Mouse (Mus musculus) MEL (cell line): ENCODE results near the gene Nmrk1. TPM values are rescaled to one million over a fixed set of nuclear protein-coding genes. Genes with fewer than 3 reads are reported as not detected.

Source experiments
- DNase-seq: peaks from one replicate; pipeline ENCODE4 v3.0.0; 2011; ENCODE audit warnings: low read depth, low spot score
- H3K27ac ChIP-seq: 2 replicates; pipeline ENCODE4 v1.5.1; 2012; ENCODE audit warnings: low read depth, mild to moderate bottlenecking, control low read depth, low read length, moderate library complexity; ENCODE audit not compliant: control insufficient read depth
- H3K27me3 ChIP-seq, 2 experiments: fragments of 150-350 bp in 1 of 2; sonication (generic) in 1 of 2; 2 replicates each; pipeline ENCODE4 v1.6.1; 2012; ENCODE audit warnings: low read length in 2 of 2, mild to moderate bottlenecking in 2 of 2, improper control_type of control experiment in 1 of 2, moderate library complexity in 1 of 2; ENCODE audit not compliant: insufficient read depth in 2 of 2, control insufficient read depth in 1 of 2
- H3K36me3 ChIP-seq, 2 experiments: 2 replicates each; pipeline ENCODE4 v1.6.1; 2012 to 2014; ENCODE audit warnings: low read length in 2 of 2, improper control_type of control experiment in 1 of 2, inconsistent platforms in 1 of 2, mild to moderate bottlenecking in 1 of 2; ENCODE audit not compliant: insufficient read depth in 2 of 2, control insufficient read depth in 1 of 2
- H3K4me1 ChIP-seq, 2 experiments: fragments of 150-350 bp in 1 of 2; sonication (generic) in 1 of 2; 2 replicates each; pipeline ENCODE4 v1.6.1; 2012; ENCODE audit warnings: low read length in 2 of 2, improper control_type of control experiment in 1 of 2, mild to moderate bottlenecking in 1 of 2; ENCODE audit not compliant: insufficient read depth in 2 of 2, control insufficient read depth in 1 of 2
- H3K4me3 ChIP-seq, 2 experiments: fragments of 150-350 bp in 1 of 2; sonication (generic) in 1 of 2; 2 replicates each; pipeline ENCODE4 v1.5.1; 2012; ENCODE audit warnings: low read depth in 2 of 2, low read length in 2 of 2, mild to moderate bottlenecking in 2 of 2, moderate library complexity in 2 of 2, control low read depth in 1 of 2, improper control_type of control experiment in 1 of 2; ENCODE audit not compliant: control insufficient read depth in 1 of 2, insufficient read depth in 1 of 2
- H3K79me2 ChIP-seq: 2 replicates; pipeline ENCODE4 v1.6.1; 2012; ENCODE audit warnings: mild to moderate bottlenecking, low read length, moderate library complexity; ENCODE audit not compliant: control insufficient read depth, poor library complexity, insufficient read depth
- H3K9ac ChIP-seq: 2 replicates; pipeline ENCODE4 v1.6.1; 2012; ENCODE audit warnings: low read depth, mild to moderate bottlenecking, control low read depth, low read length, moderate library complexity; ENCODE audit not compliant: control insufficient read depth, poor library complexity, severe bottlenecking
- H3K9me3 ChIP-seq: fragments of 150-350 bp; sonication (generic); replicated peaks from 2 replicates; pipeline ENCODE4 v1.6.1; 2012; ENCODE audit warnings: mild to moderate bottlenecking, low read length, improper control_type of control experiment, moderate library complexity; ENCODE audit not compliant: insufficient read depth
- ELF1 ChIP-seq: IDR thresholded peaks from 2 replicates; pipeline ENCODE4 v1.6.1; 2014; ENCODE audit warnings: low read depth, mild to moderate bottlenecking, inconsistent platforms, low read length, improper control_type of control experiment, moderate library complexity
- EP300 ChIP-seq, 2 experiments: IDR thresholded peaks; 2 replicates each; pipeline ENCODE4 v1.6.1; 2011; ENCODE audit warnings: improper control_type of control experiment in 2 of 2, low read length in 2 of 2, low read depth in 1 of 2, mild to moderate bottlenecking in 1 of 2
- ETS1 ChIP-seq: IDR thresholded peaks from 2 replicates; pipeline ENCODE4 v1.6.1; 2012; ENCODE audit warnings: low read depth, mild to moderate bottlenecking, inconsistent platforms, low read length, improper control_type of control experiment, moderate library complexity
- GABPA ChIP-seq: IDR thresholded peaks from 2 replicates; pipeline ENCODE4 v1.6.1; 2012; ENCODE audit warnings: low read depth, mild to moderate bottlenecking, inconsistent platforms, low read length, improper control_type of control experiment, moderate library complexity
- GATA1 ChIP-seq: IDR thresholded peaks from 2 replicates; pipeline ENCODE4 v1.6.1; 2011; ENCODE audit warnings: low read depth, low read length, improper control_type of control experiment
- MAZ ChIP-seq: IDR thresholded peaks from 2 replicates; pipeline ENCODE4 v1.6.1; 2012; ENCODE audit warnings: low read depth, mild to moderate bottlenecking, inconsistent platforms, low read length, improper control_type of control experiment
- MYC ChIP-seq: IDR thresholded peaks from 2 replicates; pipeline ENCODE4 v1.6.1; 2011; ENCODE audit warnings: low read depth, mild to moderate bottlenecking, low read length, improper control_type of control experiment, moderate library complexity
- NELFE ChIP-seq: IDR thresholded peaks from 2 replicates; pipeline ENCODE4 v1.6.1; 2011; ENCODE audit warnings: low read depth, low read length, improper control_type of control experiment
- POLR2AphosphoS5 ChIP-seq: IDR thresholded peaks from 2 replicates; pipeline ENCODE4 v1.6.1; 2012; ENCODE audit warnings: low read depth, borderline replicate concordance, mild to moderate bottlenecking, inconsistent platforms, low read length, moderate library complexity, mixed read lengths
- RAD21 ChIP-seq: IDR thresholded peaks from 2 replicates; pipeline ENCODE4 v1.6.1; 2011; ENCODE audit warnings: mild to moderate bottlenecking, low read depth, low read length, improper control_type of control experiment
- ZKSCAN1 ChIP-seq: IDR thresholded peaks from 2 replicates; pipeline ENCODE4 v1.6.1; 2012; ENCODE audit warnings: low read depth, mild to moderate bottlenecking, inconsistent platforms, low read length, improper control_type of control experiment, moderate library complexity
- ZNF384 ChIP-seq: IDR thresholded peaks from 2 replicates; pipeline ENCODE4 v1.6.1; 2012; ENCODE audit warnings: low read depth, mild to moderate bottlenecking, inconsistent platforms, low read length, improper control_type of control experiment
- polyA plus RNA-seq, 2 experiments: library from polyadenylated mRNA; stranded (reverse) in 1 of 2; unstranded in 1 of 2; fragments of >175 nt in 1 of 2; fragments of >200 nt in 1 of 2; gene quantifications; 2 replicates each; pipeline versions ENCODE4 v1.2.1 to v1.2.4; 2012; ENCODE audit warnings: low replicate concordance in 2 of 2, low read depth in 1 of 2; ENCODE audit not compliant: insufficient read length in 2 of 2, insufficient read depth in 1 of 2, missing spikeins in 1 of 2
- total RNA-seq: library from RNA; depleted of rRNA; stranded (reverse); fragments of 300-350 nt; gene quantifications from 2 replicates; pipeline ENCODE4 v1.2.3, GENCODE M21; 2012

Nmrk1 gene
- total and polyA plus RNA-seq, 3 experiments = 18.5 to 22.5 TPM; not detected in 1

DNA sequence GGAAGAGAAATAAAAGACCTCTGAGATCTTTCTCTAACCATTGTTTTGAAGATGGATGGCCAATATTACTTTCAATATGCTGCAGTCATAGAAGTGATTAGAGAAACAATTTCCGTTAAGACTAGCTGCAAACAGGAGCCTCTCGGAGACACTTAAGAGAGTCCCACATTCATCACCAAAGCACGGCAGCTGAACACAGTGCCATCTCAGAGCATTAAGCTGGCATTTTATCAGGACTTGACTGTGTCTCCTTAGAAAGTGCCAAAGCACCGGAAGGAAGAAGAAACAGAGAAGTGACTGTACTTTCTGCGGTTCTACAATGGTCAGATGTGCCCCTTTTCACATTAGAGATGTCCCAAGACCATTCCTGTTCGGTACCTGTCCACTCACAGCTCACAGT lies 34.0 kb upstream of the Nmrk1 start:
- Histone ChIP-seq H3K27ac (peak overlapping the region; percentile 23), H3K9ac (no peak overlapping the region), H3K4me1 (peaks cover 10 to 14% of the 10 kb centered on the region in 2 experiments; a peak in 2 of 4 replicates), H3K27me3 (no peaks in the 10 kb centered on the region), H3K9me3 (no peaks in the 10 kb centered on the region), H3K4me3 (no peak overlapping the region), H3K79me2 (0 out of 2 replicates have a peak, but pooled peaks cover 3% of the 10 kb centered on the region), H3K36me3 (peaks cover 6 to 18% of the 10 kb centered on the region in 2 experiments)
- TF ChIP-seq ELF1 = no peak
- no peak for DNase-seq

DNA sequence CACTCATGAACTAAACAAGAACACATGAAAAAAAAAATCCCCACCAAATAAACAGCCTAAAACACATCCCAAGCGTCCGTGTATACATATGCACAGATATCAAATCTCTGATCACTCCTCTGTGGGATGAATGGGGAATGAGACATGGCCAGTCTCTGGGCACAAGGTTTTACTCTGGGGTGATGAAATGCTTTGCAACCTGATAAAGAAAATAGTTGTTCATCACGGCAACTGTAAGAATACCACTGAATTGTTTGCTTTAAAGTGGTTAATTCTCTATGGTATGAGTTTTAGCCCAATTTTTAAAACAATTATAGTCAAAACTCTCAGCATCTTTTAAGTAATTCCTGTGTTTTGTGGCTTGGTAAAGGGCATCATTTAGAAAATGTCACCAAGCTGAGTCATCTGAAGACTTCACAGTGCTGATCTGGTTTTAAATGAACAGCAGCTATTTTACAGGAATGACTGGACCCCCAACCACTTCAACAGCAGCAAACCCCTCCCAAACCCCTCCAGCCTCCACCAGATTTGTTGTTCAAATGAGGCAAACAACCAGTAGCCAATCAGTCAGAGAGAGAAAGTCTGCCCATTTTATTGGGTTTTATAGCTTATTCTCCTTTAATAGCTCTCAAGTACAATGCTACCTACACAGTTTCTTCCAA lies 33.4 kb upstream of the Nmrk1 start:
- Histone ChIP-seq H3K9ac (peak overlapping the region; percentile 19; the same call in 1 of the 2 replicates), H3K27me3 (no peaks in the 10 kb centered on the region), H3K79me2 (0 out of 2 replicates have a peak, but pooled peaks cover 3% of the 10 kb centered on the region), H3K27ac (peak overlapping the region; percentile 43), H3K4me3 (no peak overlapping the region), H3K4me1 (peaks cover 10 to 14% of the 10 kb centered on the region in 2 experiments; a peak in 2 of 4 replicates)
- peak; percentile 12 for DNase-seq
- no peak for TF ChIP-seq ZNF384
- no peak for TF ChIP-seq NELFE
- no peak for TF ChIP-seq RAD21
- TF ChIP-seq GATA1 = no peak
- no peak for TF ChIP-seq GABPA
- peak in 1 of 2 experiments; percentile 57; a peak in 1 of 4 replicates for TF ChIP-seq EP300 (IDR thresholded peaks at IDR 0.05; ENCODE audit: low read depth in 1 of 2, low read length in 2 of 2)
- TF ChIP-seq MYC = no peak
- peak; percentile 24; the same call in 1 of the 2 replicates for TF ChIP-seq ETS1
- TF ChIP-seq MAZ = no peak
- TF ChIP-seq, all 39 proteins: peak for 2
- Histone ChIP-seq H3K9me3 (no peaks in the 10 kb centered on the region), H3K36me3 (peaks cover 6 to 18% of the 10 kb centered on the region in 2 experiments)

DNA sequence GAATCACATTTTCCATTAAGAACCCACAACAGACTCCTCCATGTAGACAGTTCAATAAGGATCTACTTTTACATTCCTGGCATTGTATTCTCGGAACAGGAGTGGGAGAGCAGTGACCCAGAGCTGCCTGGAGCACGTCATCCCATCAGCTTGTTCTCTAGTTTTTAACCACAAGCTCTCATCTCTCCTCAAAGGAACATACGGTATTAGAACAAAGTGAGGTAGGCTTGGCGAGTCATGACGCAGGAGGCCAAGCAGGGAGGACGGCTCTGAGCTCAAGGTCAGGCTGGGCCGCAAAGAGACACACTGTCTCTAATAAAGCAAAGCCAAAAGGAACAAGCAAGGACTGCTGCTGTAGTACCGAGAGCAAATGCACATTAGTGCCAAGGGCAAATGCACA lies 32.7 kb upstream of the Nmrk1 start:
- H3K9ac ChIP-seq = no peak overlapping the region
- H3K27me3 ChIP-seq = no peaks in the 10 kb centered on the region
- H3K27ac ChIP-seq = no peak overlapping the region; the same call in 1 of the 2 replicates
- H3K36me3 ChIP-seq = peaks cover 6 to 18% of the 10 kb centered on the region in 2 experiments
- no peak overlapping the region for H3K4me3 ChIP-seq
- TF ChIP-seq POLR2AphosphoS5 (no peak), ZKSCAN1 (no peak)
- no peak for DNase-seq
- peaks cover 10 to 14% of the 10 kb centered on the region in 2 experiments; a peak in 2 of 4 replicates for H3K4me1 ChIP-seq
- H3K9me3 ChIP-seq = no peaks in the 10 kb centered on the region
- 0 out of 2 replicates have a peak, but pooled peaks cover 3% of the 10 kb centered on the region for H3K79me2 ChIP-seq
